Mouse (Mus musculus) erythroblast, embryonic 14.5 days (primary cell): Measurements from ENCODE around the gene Ston1.

Experiments used
- GATA1 ChIP-seq: IDR thresholded peaks from 2 replicates; pipeline ENCODE4 v1.6.1; 2012; ENCODE audit warnings: low read length, inconsistent platforms, mixed read lengths
- TAL1 ChIP-seq: IDR thresholded peaks from 3 replicates; pipeline ENCODE4 v1.6.1; 2012; ENCODE audit warnings: low read length, inconsistent platforms, mixed read lengths

DNA sequence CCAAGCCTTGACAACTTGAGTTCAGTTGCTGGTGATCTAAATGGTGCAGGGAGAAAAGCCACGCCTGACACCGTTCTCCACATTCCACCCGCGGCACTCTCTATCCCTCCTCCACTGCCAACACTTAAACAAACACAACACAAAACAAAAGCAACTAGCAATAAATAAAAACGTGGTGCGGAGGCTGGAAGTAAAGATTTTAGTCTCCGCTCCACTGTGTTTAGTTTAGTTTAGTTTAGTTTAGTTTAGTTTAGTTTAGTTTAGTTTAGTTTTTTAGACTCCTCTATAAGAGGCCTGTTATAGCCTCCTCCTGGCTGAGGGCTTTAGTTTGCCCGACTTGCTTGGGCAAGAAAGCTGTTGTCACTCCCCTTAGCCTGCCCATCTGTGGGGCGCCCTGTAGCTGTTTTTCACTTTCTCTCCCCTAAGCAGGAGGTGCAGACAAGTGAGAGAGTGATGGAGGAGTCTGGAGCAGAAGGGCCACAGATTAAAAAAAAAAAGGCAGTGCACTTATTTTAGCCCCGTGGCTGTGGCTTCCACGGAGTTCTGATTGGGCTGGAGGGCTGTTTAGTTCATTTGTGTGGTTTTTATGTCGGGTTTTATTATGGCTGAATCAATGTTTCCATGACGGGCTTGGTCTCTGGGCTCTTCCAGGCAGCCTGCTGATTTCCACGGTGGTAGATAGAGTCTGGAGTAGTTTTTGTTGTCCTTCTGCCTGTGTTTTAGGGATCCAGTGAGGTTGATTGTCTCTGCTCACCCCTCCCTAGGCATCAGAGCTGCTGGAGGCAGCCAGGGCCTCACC is 1.3 kb downstream of the Ston1 start:
- TF ChIP-seq GATA1 (no peak), TAL1 (no peak)
